Mouse (Mus musculus): ENCODE results near the gene Bhlha9.

Gene Bhlha9

GRCm38 (mm10) chr11:76671871-76672475, at the start of gene Bhlha9:
Gene Bhlha9, plus strand, starts transcription at chr11:76672470.
- peak; percentile 74 to 75 for DNase-seq

GRCm38 (mm10) chr11:76622566-76623205, 49.6 kb upstream of the Bhlha9 start:
- DNase-seq: peak; percentile 15

GRCm38 (mm10) chr11:76623206-76623961, 48.9 kb upstream of the Bhlha9 start:
- peak in 1 of 2 experiments; percentile 35 for DNase-seq

- DNase-seq: no peak
These were observed 48.2 kb upstream of the Bhlha9 start for GRCm38 (mm10) chr11:76624071-76624470.

- DNase-seq: no peak
These were observed 47.4 kb upstream of the Bhlha9 start for GRCm38 (mm10) chr11:76624881-76625280.

GRCm38 (mm10) chr11:76628613-76629012, 43.7 kb upstream of the Bhlha9 start:
- DNase-seq: no peak

- no peak for DNase-seq
These were observed 42.2 kb upstream of the Bhlha9 start for GRCm38 (mm10) chr11:76630023-76630422.

- DNase-seq: no peak
These were observed 41.8 kb upstream of the Bhlha9 start for GRCm38 (mm10) chr11:76630487-76630886.

GRCm38 (mm10) chr11:76639269-76639985, 32.8 kb upstream of the Bhlha9 start:
- DNase-seq: peak; percentile 60 to 61

GRCm38 (mm10) chr11:76640231-76640630, 32.0 kb upstream of the Bhlha9 start:
- no peak for DNase-seq

- DNase-seq: no peak
These were observed 28.0 kb upstream of the Bhlha9 start for GRCm38 (mm10) chr11:76644257-76644656.

GRCm38 (mm10) chr11:76645036-76645435, 27.2 kb upstream of the Bhlha9 start:
- no peak for DNase-seq

GRCm38 (mm10) chr11:76645955-76646354, 26.3 kb upstream of the Bhlha9 start:
- DNase-seq: peak; percentile 95 to 97

GRCm38 (mm10) chr11:76647062-76647461, 25.2 kb upstream of the Bhlha9 start:
- DNase-seq: peak in 1 of 2 experiments; percentile 35

GRCm38 (mm10) chr11:76647500-76647899, 24.8 kb upstream of the Bhlha9 start:
- peak; percentile 78 to 81 for DNase-seq

- DNase-seq: no peak
These were observed 21.3 kb upstream of the Bhlha9 start for GRCm38 (mm10) chr11:76650862-76651560.

GRCm38 (mm10) chr11:76652838-76653334, 19.4 kb upstream of the Bhlha9 start:
- no peak for DNase-seq

GRCm38 (mm10) chr11:76655106-76655505, 17.2 kb upstream of the Bhlha9 start:
- peak; percentile 68 to 70 for DNase-seq

- DNase-seq: no peak
These were observed 14.8 kb upstream of the Bhlha9 start for GRCm38 (mm10) chr11:76657450-76657970.

- peak; percentile 37 to 56 for DNase-seq
These were observed 12.9 kb upstream of the Bhlha9 start for GRCm38 (mm10) chr11:76659138-76659930.

- no peak for DNase-seq
These were observed 10.3 kb upstream of the Bhlha9 start for GRCm38 (mm10) chr11:76661790-76662468.
